Comparison of ENCODE assay signal across 1 mouse cellular context in the genomic region with DNA sequence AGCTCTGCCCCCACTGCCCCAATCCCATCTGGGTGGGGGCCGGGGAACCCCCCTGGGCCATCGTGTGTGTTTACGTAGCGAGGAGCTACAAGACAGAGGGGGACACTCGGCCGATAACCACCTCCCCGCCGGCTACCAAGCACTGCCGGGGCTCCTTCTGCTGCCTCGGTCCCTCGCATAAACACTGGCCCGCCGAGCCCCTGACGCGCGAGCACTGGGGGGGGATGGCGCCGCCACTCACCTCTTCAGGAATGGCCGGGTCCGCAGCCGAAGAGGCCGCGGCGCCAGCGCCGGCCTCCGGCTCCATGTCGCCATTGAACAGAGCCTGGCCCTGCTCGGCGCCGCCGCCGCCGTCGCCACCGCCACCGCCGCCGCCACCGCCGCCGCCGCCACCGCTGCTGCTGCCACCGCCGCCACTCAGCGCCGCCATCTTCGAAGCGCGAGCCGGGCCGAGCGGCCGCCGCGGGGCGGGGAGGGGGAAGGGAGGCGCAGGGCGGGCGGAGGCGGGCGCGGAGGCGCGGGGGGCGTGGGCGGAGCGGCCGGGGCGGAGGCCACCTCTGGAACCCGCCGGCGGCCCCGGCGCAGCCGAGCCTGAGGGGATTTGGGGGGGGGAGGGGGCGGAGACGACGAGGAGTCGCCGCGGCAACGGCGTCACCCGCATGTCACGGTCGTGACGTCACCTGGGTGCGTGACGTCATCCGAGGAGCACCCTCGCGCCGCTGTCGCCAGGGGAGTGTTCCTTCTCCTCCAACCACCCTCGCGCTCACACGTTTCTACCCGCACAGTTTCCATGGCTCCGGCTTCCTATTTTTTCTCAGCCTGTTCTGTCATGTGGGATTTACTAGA.
TF ChIP-seq lines count a peak whose summit lies in the region.

Braf (minus strand) TSS at position 598 of the 846 bp plus-strand sequence.

TF ChIP-seq in CH12.LX, 34 proteins besides CTCF, POLR2A, EP300 and RAD21 (continued from another document):
- TF ChIP-seq TCF12 (IDR thresholded peaks at IDR 0.05; ENCODE audit: low read depth, low read length) = no peak
- TF ChIP-seq MXI1 (IDR thresholded peaks at IDR 0.05; ENCODE audit: low read depth, low read length) = peak; percentile 68
- TF ChIP-seq MAZ (IDR thresholded peaks at IDR 0.05; ENCODE audit: low read depth, low read length) = no peak; the same call in 1 of the 2 replicates
- TF ChIP-seq KAT2A (IDR thresholded peaks at IDR 0.05; ENCODE audit: insufficient replicate concordance, low read length) = no peak
- TF ChIP-seq MAFK (IDR thresholded peaks at IDR 0.05; ENCODE audit: insufficient replicate concordance, low read length) = no peak
- no peak for TF ChIP-seq PAX5 (IDR thresholded peaks at IDR 0.05; ENCODE audit: low read length)
- TF ChIP-seq SMC3 (IDR thresholded peaks at IDR 0.05; ENCODE audit: low read depth, low read length) = no peak
- TF ChIP-seq CHD1 (IDR thresholded peaks at IDR 0.05; ENCODE audit: low read depth, low read length) = no peak
- TF ChIP-seq SIN3A (IDR thresholded peaks at IDR 0.05; ENCODE audit: low read length) = no peak; the same call in 1 of the 2 replicates
- TF ChIP-seq MEF2A (IDR thresholded peaks at IDR 0.05; ENCODE audit: borderline replicate concordance, low read depth, low read length) = 0 out of 2 replicates have a peak, but pooled peaks have one; percentile 15
- no peak for TF ChIP-seq TBP (conservative IDR thresholded peaks at IDR 0.05; ENCODE audit: low read depth, low read length)
- no peak for TF ChIP-seq ZC3H11A (IDR thresholded peaks at IDR 0.05; ENCODE audit: low read depth, low read length)
- no peak for TF ChIP-seq UBTF (IDR thresholded peaks at IDR 0.05; ENCODE audit: low read depth, low read length)
- no peak for TF ChIP-seq ZMIZ1 (IDR thresholded peaks at IDR 0.05; ENCODE audit: low read depth, low read length)
- TF ChIP-seq HCFC1 (IDR thresholded peaks at IDR 0.05; ENCODE audit: low read depth, low read length) = peak; percentile 62
- no peak for TF ChIP-seq ZKSCAN1 (IDR thresholded peaks at IDR 0.05; ENCODE audit: borderline replicate concordance, low read depth, low read length)
- TF ChIP-seq GABPA (IDR thresholded peaks at IDR 0.05; ENCODE audit: insufficient replicate concordance, low read depth, low read length) = peak; percentile 100
- TF ChIP-seq IRF4 (IDR thresholded peaks at IDR 0.05; ENCODE audit: low read depth, low read length) = peak; percentile 63; the same call in 1 of the 2 replicates
- TF ChIP-seq ETS1 (conservative IDR thresholded peaks at IDR 0.05; ENCODE audit: low read depth, low read length) = peak; percentile 74
- no peak for TF ChIP-seq POLR2AphosphoS2 (IDR thresholded peaks at IDR 0.05; ENCODE audit: low read depth, low read length)
- TF ChIP-seq ZNF384 (IDR thresholded peaks at IDR 0.05; ENCODE audit: low read depth, low read length) = no peak
- TF ChIP-seq NELFE (IDR thresholded peaks at IDR 0.05; ENCODE audit: low read depth, low read length) = no peak
- TF ChIP-seq E2F4 (IDR thresholded peaks at IDR 0.05; ENCODE audit: insufficient replicate concordance, low read depth, low read length) = no peak
- TF ChIP-seq JUN (IDR thresholded peaks at IDR 0.05; ENCODE audit: insufficient read depth, low read depth, low read length) = peak; percentile 56
- TF ChIP-seq RCOR1 (conservative IDR thresholded peaks at IDR 0.05; ENCODE audit: low read depth, low read length) = 0 out of 2 replicates have a peak, but pooled peaks have one; percentile 8
- no peak for TF ChIP-seq USF2 (conservative IDR thresholded peaks at IDR 0.05; ENCODE audit: low read depth, low read length)
- peak; percentile 61 for TF ChIP-seq BHLHE40 (IDR thresholded peaks at IDR 0.05; ENCODE audit: low read depth, low read length)
- no peak for TF ChIP-seq MYC (IDR thresholded peaks at IDR 0.05; ENCODE audit: low read depth, low read length)
- no peak for TF ChIP-seq NRF1 (IDR thresholded peaks at IDR 0.05; ENCODE audit: low read depth, low read length)
- peak; percentile 62 for TF ChIP-seq JUND (conservative IDR thresholded peaks at IDR 0.05; ENCODE audit: low read depth, low read length)
- no peak for TF ChIP-seq ELF1 (IDR thresholded peaks at IDR 0.05; ENCODE audit: low read depth, low read length)
- no peak; the same call in 1 of the 2 replicates for TF ChIP-seq MAX (IDR thresholded peaks at IDR 0.05; ENCODE audit: low read length)
